Mouse (Mus musculus) liver, embryonic 14.5 days (tissue): Measurements from ENCODE around the gene Scmh1. TPM values are rescaled to one million over a fixed set of nuclear protein-coding genes. Genes with fewer than 3 reads are reported as not detected.

Experiments
- ATAC-seq: fragments of 200-750 bp; cut with Nextera tagmentation; 2 replicates; pipeline ENCODE4 v1.8.0; 2017; ENCODE audit warnings: moderate number of reproducible peaks, mild to moderate bottlenecking, moderate library complexity; ENCODE audit not compliant: insufficient read depth
- DNase-seq, 3 experiments: peaks; one replicate each; pipeline ENCODE4 v3.0.0-alpha.2; 2012 to 2013; ENCODE audit warnings: low read depth in 3 of 3, low spot score in 3 of 3
- H3K27ac ChIP-seq: fragments of 300-500 bp; sonication (generic); 2 replicates; pipeline ENCODE4 v1.5.1; 2014; ENCODE audit warnings: moderate library complexity, mild to moderate bottlenecking, control low read depth, inconsistent platforms
- H3K27me3 ChIP-seq: fragments of 300-500 bp; sonication (generic); 2 replicates; pipeline ENCODE4 v1.6.1; 2014; ENCODE audit warnings: mild to moderate bottlenecking, low read length, moderate library complexity; ENCODE audit not compliant: control insufficient read depth, insufficient read depth
- H3K36me3 ChIP-seq: fragments of 300-500 bp; sonication (generic); replicated peaks from 2 replicates; pipeline ENCODE4 v1.6.1; 2014; ENCODE audit warnings: low read depth; ENCODE audit not compliant: control insufficient read depth, insufficient read depth
- H3K4me1 ChIP-seq, 2 experiments: fragments of 200-500 bp in 1 of 2; fragments of 300-500 bp in 1 of 2; sonication (generic) in 1 of 2; replicated peaks; 2 replicates each; pipeline ENCODE4 v1.6.1; 2012 to 2014; ENCODE audit warnings: antibody characterized with exemption in 1 of 2, inconsistent platforms in 1 of 2, low read length in 1 of 2; ENCODE audit not compliant: control insufficient read depth in 2 of 2, insufficient read depth in 2 of 2
- H3K4me2 ChIP-seq: fragments of 300-500 bp; sonication (generic); 2 replicates; pipeline ENCODE4 v1.6.1; 2014; ENCODE audit warnings: low read depth, mild to moderate bottlenecking, control low read depth, moderate library complexity
- H3K4me3 ChIP-seq, 2 experiments: fragments of 200-500 bp in 1 of 2; fragments of 300-500 bp in 1 of 2; sonication (generic) in 1 of 2; 2 replicates each; pipeline ENCODE4 v1.5.1; 2012 to 2014; ENCODE audit warnings: low read depth in 2 of 2, low read length in 2 of 2, mild to moderate bottlenecking in 2 of 2, control low read depth in 1 of 2, inconsistent platforms in 1 of 2, moderate library complexity in 1 of 2; ENCODE audit not compliant: insufficient read depth in 1 of 2
- H3K9ac ChIP-seq: fragments of 300-500 bp; sonication (generic); replicated peaks from 2 replicates; pipeline ENCODE4 v1.6.1; 2014; ENCODE audit warnings: mild to moderate bottlenecking, control low read depth, moderate library complexity
- H3K9me3 ChIP-seq: fragments of 300-500 bp; sonication (generic); 2 replicates; pipeline ENCODE4 v1.6.1; 2016; ENCODE audit warnings: low read length, mixed read lengths; ENCODE audit not compliant: control insufficient read depth
- CTCF ChIP-seq: IDR thresholded peaks from 2 replicates; pipeline ENCODE4 v1.5.1; 2016; ENCODE audit warnings: antibody characterized with exemption, low read depth, control low read depth
- EP300 ChIP-seq: IDR thresholded peaks from 2 replicates; pipeline ENCODE4 v1.6.1; 2016; ENCODE audit warnings: antibody characterized with exemption, low read depth
- WGBS: fragments of 180-500 bp; shearing (Covaris S2); extraction: QIAGEN DNeasy Blood & Tissue Kit; methylation state at CpG from one replicate; pipeline ENCODE4 v1.1.7; 2014; ENCODE audit not compliant: insufficient replicate concordance; 5-methylcytosine and 5-hydroxymethylcytosine counted together
- polyA plus RNA-seq, 2 experiments: library from polyadenylated mRNA; depleted of rRNA in 1 of 2; stranded (reverse) in 1 of 2; unstranded in 1 of 2; fragments of >200 nt; fragmentation: Nextera tagmentation in 1 of 2; extraction: Ambion mirVana in 1 of 2; gene quantifications; 2 replicates each; pipeline versions ENCODE4 v1.2.1 to v1.2.3; 2012 to 2014

Scmh1 gene
- polyA plus RNA-seq, 2 experiments, result 11.0 to 12.3 TPM

- DNase-seq, result peak; percentile 44 to 56 (median 51)
- H3K4me1 ChIP-seq, result no peaks in the 10 kb centered on the region
- no peak overlapping the region for H3K27ac ChIP-seq
- TF ChIP-seq EP300 (no peak), CTCF (peak; percentile 82)
- H3K9me3 ChIP-seq, result no peaks in the 10 kb centered on the region
- H3K4me2 ChIP-seq, result no peak overlapping the region; the same call in 1 of the 2 replicates
- H3K9ac ChIP-seq, result no peak overlapping the region
- peak; percentile 45; the same call in 1 of the 2 replicates for ATAC-seq
- H3K36me3 ChIP-seq, result no peaks in the 10 kb centered on the region
- no peak overlapping the region for H3K4me3 ChIP-seq
- 8% methylated on average over 7 of the region's 7 CpGs for WGBS
- no peaks in the 10 kb centered on the region for H3K27me3 ChIP-seq
Measured at GRCm38 (mm10) chr4:120380811-120381391, 24.2 kb upstream of the Scmh1 start.

DNA sequence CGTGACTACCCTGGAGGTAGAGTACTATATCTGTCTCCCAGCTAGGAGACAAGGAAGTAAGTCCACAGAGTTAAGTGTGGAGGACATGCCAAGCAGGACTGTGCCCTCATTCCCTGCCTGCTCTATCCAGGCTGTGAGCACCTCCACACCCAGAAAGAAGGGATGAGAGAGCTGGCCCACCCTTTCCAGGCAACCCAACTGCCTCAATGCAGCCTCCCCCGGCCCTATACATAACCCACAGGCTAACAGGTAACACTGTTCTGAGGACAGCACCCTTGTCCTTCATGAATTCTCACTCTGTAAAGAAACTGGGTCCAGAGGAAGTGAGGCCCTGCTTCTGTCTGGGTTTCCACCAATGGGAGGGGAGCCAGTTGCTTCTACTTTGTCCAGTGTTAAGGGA lies 19.6 kb upstream of the Scmh1 start:
- H3K27ac ChIP-seq, result no peak overlapping the region
- H3K4me3 ChIP-seq, result no peak overlapping the region
- TF ChIP-seq CTCF, result no peak
- no peak for TF ChIP-seq EP300
- H3K9ac ChIP-seq, result no peak overlapping the region
- WGBS, result 57% methylated on average over 2 of the region's 2 CpGs
- DNase-seq (no peak), ATAC-seq (no peak)
- no peaks in the 10 kb centered on the region for H3K36me3 ChIP-seq
- H3K27me3 ChIP-seq, result no peaks in the 10 kb centered on the region
- H3K9me3 ChIP-seq, result no peaks in the 10 kb centered on the region
- no peak overlapping the region for H3K4me2 ChIP-seq
- no peaks in the 10 kb centered on the region for H3K4me1 ChIP-seq

DNA sequence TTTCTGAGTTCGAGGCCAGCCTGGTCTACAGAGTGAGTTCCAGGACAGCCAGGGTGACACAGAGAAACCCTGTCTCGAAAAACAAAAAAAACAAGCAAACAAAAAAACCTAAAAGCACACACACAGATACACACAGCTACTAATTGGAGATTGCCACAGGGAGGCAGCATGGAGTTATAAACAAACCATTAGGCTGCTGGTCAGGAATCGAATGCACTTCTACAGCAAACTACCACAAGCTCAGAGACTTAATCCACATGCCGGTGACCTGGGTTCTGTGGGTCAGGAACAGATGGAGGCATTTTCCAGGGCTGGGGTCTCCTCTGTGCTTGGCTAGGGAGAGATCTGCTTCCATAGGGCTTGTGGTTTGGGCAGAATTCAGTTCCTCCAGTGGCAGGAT lies 17.6 kb upstream of the Scmh1 start:
- no peaks in the 10 kb centered on the region for H3K36me3 ChIP-seq
- no peak overlapping the region for H3K4me2 ChIP-seq
- H3K9me3 ChIP-seq, result no peaks in the 10 kb centered on the region
- H3K9ac ChIP-seq, result no peak overlapping the region
- H3K4me3 ChIP-seq, result no peak overlapping the region
- no peak overlapping the region for H3K27ac ChIP-seq
- peak in 1 of 3 experiments; percentile 29 for DNase-seq
- TF ChIP-seq CTCF (peak; percentile 50), EP300 (no peak)
- 26% methylated on average over 4 of the region's 4 CpGs for WGBS
- ATAC-seq, result no peak
- no peaks in the 10 kb centered on the region for H3K27me3 ChIP-seq
- peaks cover 2 to 3% of the 10 kb centered on the region in 2 experiments; a peak in 3 of 4 replicates for H3K4me1 ChIP-seq

DNA sequence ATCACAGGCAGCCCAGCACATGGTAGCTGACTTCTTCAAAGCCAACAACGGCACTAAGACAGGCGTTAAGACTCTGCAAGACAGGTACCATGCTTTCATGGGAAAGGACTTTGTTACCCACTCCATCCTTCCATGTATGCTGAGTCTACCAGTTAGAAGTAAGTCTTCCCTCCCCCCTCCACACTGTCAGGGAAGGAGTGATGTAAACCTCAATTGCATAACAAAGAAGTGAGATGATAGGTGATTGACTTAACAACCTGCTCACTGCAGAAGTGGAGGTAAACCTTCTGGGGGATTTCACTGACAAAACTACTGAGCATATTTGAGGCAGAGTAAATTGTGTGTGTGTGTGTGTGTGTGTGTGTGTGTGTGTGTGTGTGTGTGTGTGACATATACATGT lies 17.1 kb upstream of the Scmh1 start:
- WGBS, result 53% methylated on average over 2 of the region's 2 CpGs
- Histone ChIP-seq H3K4me2 (no peak overlapping the region), H3K9ac (no peak overlapping the region), H3K4me3 (no peak overlapping the region), H3K27ac (no peak overlapping the region), H3K27me3 (no peaks in the 10 kb centered on the region), H3K36me3 (no peaks in the 10 kb centered on the region), H3K9me3 (no peaks in the 10 kb centered on the region), H3K4me1 (peaks cover 5 to 7% of the 10 kb centered on the region in 2 experiments; a peak in 3 of 4 replicates)
- DNase-seq (no peak), ATAC-seq (no peak)
- no peak for TF ChIP-seq CTCF
- no peak for TF ChIP-seq EP300

- Histone ChIP-seq H3K9ac (no peak overlapping the region), H3K4me2 (no peak overlapping the region), H3K9me3 (no peaks in the 10 kb centered on the region), H3K36me3 (no peaks in the 10 kb centered on the region), H3K4me1 (peaks cover 8 to 11% of the 10 kb centered on the region in 2 experiments; a peak in 3 of 4 replicates), H3K27me3 (no peaks in the 10 kb centered on the region), H3K4me3 (no peak overlapping the region), H3K27ac (no peak overlapping the region)
- TF ChIP-seq EP300 (no peak), CTCF (no peak)
- DNase-seq (no peak), ATAC-seq (no peak)
- 52% methylated on average over 3 of the region's 3 CpGs for WGBS
Measured at GRCm38 (mm10) chr4:120388998-120389542, 16.0 kb upstream of the Scmh1 start.
